In genomic region chr2:156482299-156482698, GRCm38 (mm10) we compare ENCODE assay signal across 8 mouse cellular contexts.
DNase-seq lines count a peak whose midpoint lies in the region; ATAC-seq and TF ChIP-seq lines count a peak whose summit lies in the region.

No protein-coding gene starts in this region.

- no peak overlapping the region for H3K4me2 ChIP-seq in intestine, embryonic 14.5 days (ENCODE audit: low read length)
- no peak overlapping the region for H3K4me2 ChIP-seq in intestine, embryonic 16.5 days (ENCODE audit: low read depth, low read length)
- no peak overlapping the region for H3K4me2 ChIP-seq in liver, postnatal 0 days (ENCODE audit: low read depth, low read length)

- WGBS in intestine, embryonic 14.5 days: 30% methylated on average over 13 of the region's 13 CpGs
- WGBS in intestine, embryonic 16.5 days: 35% methylated on average over 13 of the region's 13 CpGs
- WGBS in liver, postnatal 0 days (ENCODE audit: insufficient replicate concordance): 32% methylated on average over 13 of the region's 13 CpGs

- TF ChIP-seq CTCF in ES-Bruce4 (IDR thresholded peaks at IDR 0.05; ENCODE audit: low read depth, low read length): peak; percentile 85
- TF ChIP-seq CTCF in bone marrow macrophage, adult 2 months (IDR thresholded peaks at IDR 0.05; ENCODE audit: low read depth, low read length): peak; percentile 89
- peak; percentile 82 for TF ChIP-seq CTCF in liver, postnatal 0 days (IDR thresholded peaks at IDR 0.05; ENCODE audit: low read depth)

- no peak overlapping the region for H3K9ac ChIP-seq in intestine, embryonic 14.5 days (ENCODE audit: low read length)
- no peak overlapping the region for H3K9ac ChIP-seq in intestine, embryonic 16.5 days (ENCODE audit: low read depth, low read length)
- H3K9ac ChIP-seq in ES-Bruce4 (ENCODE audit: low read depth, poor library complexity, severe bottlenecking): no peak overlapping the region
- no peak overlapping the region for H3K9ac ChIP-seq in liver, postnatal 0 days (replicated peaks)

- ATAC-seq in intestine, embryonic 14.5 days (replicated peaks; ENCODE audit: low FRiP score, low TSS enrichment, low read depth): no peak
- no peak for ATAC-seq in intestine, embryonic 16.5 days
- ATAC-seq in erythroid progenitor cell, adult 5-6 weeks (replicated peaks; ENCODE audit: low FRiP score, poor library complexity, severe bottlenecking): peak; percentile 67
- peak; percentile 41; the same call in 1 of the 2 replicates for ATAC-seq in liver, postnatal 0 days

- no peak for TF ChIP-seq POLR2A in ES-Bruce4 (IDR thresholded peaks at IDR 0.05; ENCODE audit: insufficient read depth, low read length)
- TF ChIP-seq POLR2A in bone marrow macrophage, adult 2 months (IDR thresholded peaks at IDR 0.05; ENCODE audit: borderline replicate concordance, low read depth, low read length): no peak

- no peaks in the 10 kb centered on the region for H3K36me3 ChIP-seq in intestine, embryonic 14.5 days (ENCODE audit: control insufficient read depth, insufficient read depth, low read length)
- H3K36me3 ChIP-seq in intestine, embryonic 16.5 days (ENCODE audit: control insufficient read depth, insufficient read depth, low read length): no peaks in the 10 kb centered on the region
- H3K36me3 ChIP-seq in ES-Bruce4 (ENCODE audit: control insufficient read depth, insufficient read depth, low read length, poor library complexity, severe bottlenecking): no peaks in the 10 kb centered on the region
- no peaks in the 10 kb centered on the region for H3K36me3 ChIP-seq in liver, postnatal 0 days (replicated peaks; ENCODE audit: insufficient read depth, low read length)

- DNase-seq in intestine, embryonic 14.5 days (ENCODE audit: low spot score): peak; percentile 78
- peak; percentile 76 for DNase-seq in liver, postnatal 0 days
- peak; percentile 30 for DNase-seq in retina, postnatal 7 days (ENCODE audit: low read depth, low spot score)
- DNase-seq in urinary bladder, adult 18-20 months (ENCODE audit: low spot score in 2 of 2): no peak

- H3K4me1 ChIP-seq in intestine, embryonic 14.5 days (replicated peaks; ENCODE audit: control insufficient read depth, insufficient read depth, low read length): no peaks in the 10 kb centered on the region
- no peaks in the 10 kb centered on the region for H3K4me1 ChIP-seq in intestine, embryonic 16.5 days (ENCODE audit: control insufficient read depth, insufficient read depth, low read length)
- H3K4me1 ChIP-seq in ES-Bruce4 (ENCODE audit: control insufficient read depth, insufficient read depth, low read length): peaks cover 7% of the 10 kb centered on the region
- H3K4me1 ChIP-seq in bone marrow macrophage, adult 2 months (ENCODE audit: control insufficient read depth, insufficient read depth, low read length): no peaks in the 10 kb centered on the region
- no peaks in the 10 kb centered on the region for H3K4me1 ChIP-seq in liver, postnatal 0 days (ENCODE audit: insufficient read depth)

- TF ChIP-seq EP300 in ES-Bruce4 (IDR thresholded peaks at IDR 0.05; ENCODE audit: insufficient read depth, low read depth, low read length): no peak
- TF ChIP-seq EP300 in liver, postnatal 0 days (IDR thresholded peaks at IDR 0.05; ENCODE audit: low read depth): no peak

- no peaks in the 10 kb centered on the region for H3K27me3 ChIP-seq in intestine, embryonic 14.5 days (replicated peaks; ENCODE audit: control insufficient read depth, insufficient read depth, low read length)
- H3K27me3 ChIP-seq in intestine, embryonic 16.5 days (replicated peaks; ENCODE audit: control insufficient read depth, insufficient read depth, low read length): no peaks in the 10 kb centered on the region
- no peaks in the 10 kb centered on the region for H3K27me3 ChIP-seq in ES-Bruce4 (ENCODE audit: control insufficient read depth, insufficient read depth, low read length, poor library complexity, severe bottlenecking)
- no peaks in the 10 kb centered on the region for H3K27me3 ChIP-seq in liver, postnatal 0 days (ENCODE audit: insufficient read depth, low read length)

- no peak overlapping the region for H3K4me3 ChIP-seq in intestine, embryonic 14.5 days (ENCODE audit: low read depth, low read length)
- H3K4me3 ChIP-seq in intestine, embryonic 16.5 days (ENCODE audit: low read length): no peak overlapping the region
- no peak overlapping the region; the same call in 1 of the 2 replicates for H3K4me3 ChIP-seq in ES-Bruce4 (ENCODE audit: low read depth, low read length)
- H3K4me3 ChIP-seq in bone marrow macrophage, adult 2 months (ENCODE audit: insufficient read depth, low read length): no peak overlapping the region
- no peak overlapping the region for H3K4me3 ChIP-seq in liver, postnatal 0 days (ENCODE audit: low read depth, low read length)

- H3K27ac ChIP-seq in intestine, embryonic 14.5 days (ENCODE audit: low read depth): no peak overlapping the region
- H3K27ac ChIP-seq in intestine, embryonic 16.5 days (ENCODE audit: low read length): no peak overlapping the region
- H3K27ac ChIP-seq in ES-Bruce4 (ENCODE audit: insufficient read depth, low read length): no peak overlapping the region
- no peak overlapping the region for H3K27ac ChIP-seq in bone marrow macrophage, adult 2 months (ENCODE audit: insufficient read depth, low read depth, low read length)
- H3K27ac ChIP-seq in liver, postnatal 0 days (ENCODE audit: low read depth): no peak overlapping the region

- no peaks in the 10 kb centered on the region for H3K9me3 ChIP-seq in intestine, embryonic 14.5 days (ENCODE audit: control insufficient read depth, low read length)
- no peaks in the 10 kb centered on the region for H3K9me3 ChIP-seq in intestine, embryonic 16.5 days (ENCODE audit: control insufficient read depth, low read length)
- no peaks in the 10 kb centered on the region for H3K9me3 ChIP-seq in ES-Bruce4 (replicated peaks; ENCODE audit: control insufficient read depth, insufficient read depth, low read length, poor library complexity, severe bottlenecking)
- no peaks in the 10 kb centered on the region for H3K9me3 ChIP-seq in liver, postnatal 0 days (ENCODE audit: low read length)

Comparison
In these comparisons a context has a peak if more than half of its experiments do, and no peak if none do; other contexts are left out.
1. ATAC-seq: peak in erythroid progenitor cell, adult 5-6 weeks (single experiment) and liver, postnatal 0 days (single experiment); none in intestine, embryonic 14.5 days (single experiment) and intestine, embryonic 16.5 days (single experiment).
2. DNase-seq: peak in intestine, embryonic 14.5 days (single experiment), liver, postnatal 0 days (single experiment) and retina, postnatal 7 days (single experiment); none in urinary bladder, adult 18-20 months (0 of 2).
3. Peak in every context shown above with its lines, with median percentiles within 50 percentile points of each other: CTCF ChIP-seq.